Mouse (Mus musculus) neural tube, embryonic 13.5 days (tissue): Measurements from ENCODE around the gene E130309D02Rik. TPM values are rescaled to one million over a fixed set of nuclear protein-coding genes. Genes with fewer than 3 reads are reported as not detected.

Source experiments
- ATAC-seq: fragments of 200-750 bp; cut with Nextera tagmentation; 2 replicates; pipeline ENCODE4 v1.8.0; 2017; ENCODE audit warnings: low read depth, mild to moderate bottlenecking, moderate TSS enrichment, moderate library complexity
- H3K27ac ChIP-seq: fragments of 300-500 bp; sonication (generic); replicated peaks from 2 replicates; pipeline ENCODE4 v1.5.1; 2015; ENCODE audit warnings: moderate library complexity, mild to moderate bottlenecking, inconsistent platforms
- H3K27me3 ChIP-seq: fragments of 300-500 bp; sonication (generic); 2 replicates; pipeline ENCODE4 v1.6.1; 2015; ENCODE audit warnings: mild to moderate bottlenecking, inconsistent platforms
- H3K36me3 ChIP-seq: fragments of 300-500 bp; sonication (generic); 2 replicates; pipeline ENCODE4 v1.6.1; 2015; ENCODE audit warnings: mild to moderate bottlenecking, inconsistent platforms
- H3K4me1 ChIP-seq: fragments of 300-500 bp; sonication (generic); replicated peaks from 2 replicates; pipeline ENCODE4 v1.6.1; 2015; ENCODE audit warnings: inconsistent platforms
- H3K4me2 ChIP-seq: fragments of 300-500 bp; sonication (generic); 2 replicates; pipeline ENCODE4 v1.6.1; 2015; ENCODE audit warnings: inconsistent platforms, mild to moderate bottlenecking, moderate library complexity
- H3K4me3 ChIP-seq: fragments of 300-500 bp; sonication (generic); 2 replicates; pipeline ENCODE4 v1.5.1; 2015; ENCODE audit warnings: mild to moderate bottlenecking, inconsistent platforms
- H3K9ac ChIP-seq: fragments of 300-500 bp; sonication (generic); 2 replicates; pipeline ENCODE4 v1.6.1; 2015; ENCODE audit warnings: moderate library complexity, mild to moderate bottlenecking, inconsistent platforms
- H3K9me3 ChIP-seq: fragments of 300-500 bp; sonication (generic); 2 replicates; pipeline ENCODE4 v1.6.1; 2016; ENCODE audit warnings: inconsistent platforms
- WGBS: fragments of 180-500 bp; shearing (Covaris S2); methylation state at CpG from one replicate; pipeline ENCODE4 v1.1.7; 2015; 5-methylcytosine and 5-hydroxymethylcytosine counted together
- polyA plus RNA-seq: library from polyadenylated mRNA; unstranded; fragments of >200 nt; fragmentation: Nextera tagmentation; extraction: Ambion mirVana; gene quantifications from 2 replicates; pipeline ENCODE4 v1.2.1, GENCODE M21; 2015

The E130309D02Rik gene
- polyA plus RNA-seq, 1 experiment from 2014 or later = 35.7 TPM

- Histone ChIP-seq H3K36me3 (no peaks in the 10 kb centered on the region), H3K4me2 (no peak overlapping the region), H3K27me3 (peaks cover 16% of the 10 kb centered on the region), H3K27ac (no peak overlapping the region), H3K4me1 (no peaks in the 10 kb centered on the region), H3K9ac (no peak overlapping the region), H3K4me3 (no peak overlapping the region), H3K9me3 (no peaks in the 10 kb centered on the region)
- WGBS = 48% methylated on average over 10 of the region's 10 CpGs
- ATAC-seq = no peak
These were observed 35.9 kb downstream of the E130309D02Rik start for GRCm38 (mm10) chr5:143279247-143279646.

GRCm38 (mm10) chr5:143275761-143276160, 39.4 kb downstream of the E130309D02Rik start:
- no peak overlapping the region for H3K9ac ChIP-seq
- no peak overlapping the region for H3K27ac ChIP-seq
- WGBS = 51% methylated on average over 5 of the region's 5 CpGs
- H3K36me3 ChIP-seq = no peaks in the 10 kb centered on the region
- H3K4me2 ChIP-seq = no peak overlapping the region
- H3K27me3 ChIP-seq = peaks cover 7% of the 10 kb centered on the region
- H3K9me3 ChIP-seq = no peaks in the 10 kb centered on the region
- ATAC-seq = no peak
- H3K4me1 ChIP-seq = peaks cover 6% of the 10 kb centered on the region
- no peak overlapping the region for H3K4me3 ChIP-seq

GRCm38 (mm10) chr5:143272540-143273330, 42.4 kb downstream of the E130309D02Rik start:
- no peaks in the 10 kb centered on the region; the same call in none of the 2 replicates for H3K27me3 ChIP-seq
- H3K4me3 ChIP-seq = no peak overlapping the region
- H3K27ac ChIP-seq = no peak overlapping the region
- H3K9ac ChIP-seq = no peak overlapping the region
- WGBS = 86% methylated on average over 16 of the region's 16 CpGs
- no peak overlapping the region for H3K4me2 ChIP-seq
- H3K4me1 ChIP-seq = peaks cover 28% of the 10 kb centered on the region
- no peaks in the 10 kb centered on the region for H3K36me3 ChIP-seq
- no peak for ATAC-seq
- H3K9me3 ChIP-seq = no peaks in the 10 kb centered on the region

GRCm38 (mm10) chr5:143272108-143272507, 43.1 kb downstream of the E130309D02Rik start:
- no peaks in the 10 kb centered on the region for H3K36me3 ChIP-seq
- no peak overlapping the region for H3K4me3 ChIP-seq
- H3K27me3 ChIP-seq = no peaks in the 10 kb centered on the region; the same call in none of the 2 replicates
- no peak for ATAC-seq
- no peak overlapping the region for H3K27ac ChIP-seq
- H3K4me2 ChIP-seq = no peak overlapping the region
- H3K9ac ChIP-seq = no peak overlapping the region
- no peaks in the 10 kb centered on the region for H3K9me3 ChIP-seq
- H3K4me1 ChIP-seq = peaks cover 34% of the 10 kb centered on the region
- WGBS = 73% methylated on average over 3 of the region's 3 CpGs

GRCm38 (mm10) chr5:143271642-143272041, 43.5 kb downstream of the E130309D02Rik start:
- no peak overlapping the region for H3K27ac ChIP-seq
- H3K9ac ChIP-seq = no peak overlapping the region
- H3K27me3 ChIP-seq = no peaks in the 10 kb centered on the region; the same call in 1 of the 2 replicates
- H3K4me3 ChIP-seq = no peak overlapping the region
- no peak overlapping the region for H3K4me2 ChIP-seq
- 89% methylated on average over 6 of the region's 6 CpGs for WGBS
- no peak for ATAC-seq
- H3K4me1 ChIP-seq = peaks cover 38% of the 10 kb centered on the region
- H3K9me3 ChIP-seq = no peaks in the 10 kb centered on the region
- H3K36me3 ChIP-seq = no peaks in the 10 kb centered on the region

GRCm38 (mm10) chr5:143270151-143270519, 45.0 kb downstream of the E130309D02Rik start:
- Histone ChIP-seq H3K4me2 (peak overlapping the region; percentile 94), H3K4me3 (peak overlapping the region; percentile 87), H3K27ac (peak overlapping the region; percentile 86), H3K9me3 (no peaks in the 10 kb centered on the region), H3K27me3 (no peaks in the 10 kb centered on the region; the same call in 1 of the 2 replicates), H3K36me3 (no peaks in the 10 kb centered on the region), H3K4me1 (peaks cover 48% of the 10 kb centered on the region), H3K9ac (peak overlapping the region; percentile 96)
- WGBS = 5% methylated on average over 12 of the region's 12 CpGs
- ATAC-seq = peak; percentile 51

- Histone ChIP-seq H3K27ac (peak within 1 kb of the TSS; percentile 86), H3K4me2 (peak within 1 kb of the TSS; percentile 94), H3K9ac (peak within 1 kb of the TSS; percentile 96), H3K9me3 (no peaks in the 10 kb centered on the region), H3K4me3 (peak within 1 kb of the TSS; percentile 87), H3K4me1 (peaks cover 48% of the 10 kb centered on the region), H3K27me3 (no peaks in the 10 kb centered on the region; the same call in 1 of the 2 replicates), H3K36me3 (peaks cover 4% of the 10 kb centered on the region)
- ATAC-seq = peak; percentile 89
- WGBS = under 1% methylated on average over 73 of the region's 79 CpGs
These were observed 45.6 kb downstream of the E130309D02Rik start, which contains the start of gene Zfp316 for GRCm38 (mm10) chr5:143269363-143270150. Zfp316 (minus strand) TSS chr5:143270022.

GRCm38 (mm10) chr5:143268985-143269362, 46.2 kb downstream of the E130309D02Rik start:
- peak overlapping the region; percentile 96 for H3K9ac ChIP-seq
- peak overlapping the region; percentile 94 for H3K4me2 ChIP-seq
- H3K4me3 ChIP-seq = peak overlapping the region; percentile 87
- no peaks in the 10 kb centered on the region for H3K9me3 ChIP-seq
- no peaks in the 10 kb centered on the region for H3K27me3 ChIP-seq
- WGBS = 25% methylated on average over 8 of the region's 8 CpGs
- peaks cover 48% of the 10 kb centered on the region for H3K4me1 ChIP-seq
- H3K27ac ChIP-seq = peak overlapping the region; percentile 86
- ATAC-seq = peak; percentile 7; the same call in 1 of the 2 replicates
- H3K36me3 ChIP-seq = peaks cover 10% of the 10 kb centered on the region

- Histone ChIP-seq H3K27me3 (no peaks in the 10 kb centered on the region), H3K4me2 (no peak overlapping the region), H3K9me3 (no peaks in the 10 kb centered on the region), H3K4me3 (no peak overlapping the region), H3K27ac (no peak overlapping the region), H3K9ac (0 out of 2 replicates have a peak overlapping the region, but pooled peaks have one; percentile 22), H3K4me1 (peaks cover 48% of the 10 kb centered on the region), H3K36me3 (peaks cover 32% of the 10 kb centered on the region)
- no peak for ATAC-seq
- WGBS = 86% methylated on average over 6 of the region's 6 CpGs
These were observed 48.4 kb downstream of the E130309D02Rik start for GRCm38 (mm10) chr5:143266794-143267193.

GRCm38 (mm10) chr5:143265409-143265808, 49.8 kb downstream of the E130309D02Rik start:
- no peaks in the 10 kb centered on the region for H3K9me3 ChIP-seq
- no peak overlapping the region for H3K4me2 ChIP-seq
- ATAC-seq = no peak
- H3K9ac ChIP-seq = no peak overlapping the region
- no peak overlapping the region for H3K27ac ChIP-seq
- peaks cover 39% of the 10 kb centered on the region for H3K4me1 ChIP-seq
- WGBS = 45% methylated on average over 1 of the region's 1 CpGs
- no peak overlapping the region for H3K4me3 ChIP-seq
- H3K27me3 ChIP-seq = no peaks in the 10 kb centered on the region
- peaks cover 45% of the 10 kb centered on the region for H3K36me3 ChIP-seq

GRCm38 (mm10) chr5:143264689-143265088, 50.5 kb downstream of the E130309D02Rik start:
- Histone ChIP-seq H3K4me1 (peaks cover 35% of the 10 kb centered on the region), H3K4me2 (no peak overlapping the region), H3K9me3 (no peaks in the 10 kb centered on the region), H3K27ac (no peak overlapping the region), H3K36me3 (peaks cover 52% of the 10 kb centered on the region), H3K9ac (no peak overlapping the region), H3K27me3 (no peaks in the 10 kb centered on the region), H3K4me3 (no peak overlapping the region)
- no peak for ATAC-seq
- WGBS = 94% methylated on average over 10 of the region's 10 CpGs

GRCm38 (mm10) chr5:143261636-143262035, 53.5 kb downstream of the E130309D02Rik start:
- peaks cover 21% of the 10 kb centered on the region for H3K27me3 ChIP-seq
- H3K4me2 ChIP-seq = no peak overlapping the region
- H3K9me3 ChIP-seq = no peaks in the 10 kb centered on the region
- H3K27ac ChIP-seq = no peak overlapping the region
- no peak overlapping the region for H3K4me3 ChIP-seq
- ATAC-seq = no peak
- H3K9ac ChIP-seq = no peak overlapping the region
- H3K36me3 ChIP-seq = peaks cover 82% of the 10 kb centered on the region
- H3K4me1 ChIP-seq = peaks cover 9% of the 10 kb centered on the region
- WGBS = 93% methylated on average over 8 of the region's 8 CpGs
